Mouse (Mus musculus) adrenal gland, adult 2 months (tissue): Measurements from ENCODE around the gene Serpina1f. TPM values are rescaled to one million over a fixed set of nuclear protein-coding genes. Genes with fewer than 3 reads are reported as not detected.
A peak's percentile ranks its signal among the peaks of the same experiment; 100 is the strongest.
"Not testable (repeated sequence)": the region's sequence is repeated elsewhere in the genome, so short reads cannot be mapped to it uniquely, and the experiment has no call there.

Experiments used
- DNase-seq: peaks from one replicate; pipeline ENCODE4 v3.0.0; 2021
- long read RNA-seq: library from polyadenylated mRNA; stranded (forward); transcript quantifications from one replicate; pipeline ENCODE4 v2.0.0, GENCODE M21; 2021
- polyA plus RNA-seq: library from polyadenylated mRNA; depleted of rRNA; stranded (reverse); fragments of >200 nt; gene quantifications from 2 replicates; pipeline ENCODE4 v1.2.3, GENCODE M21; 2012; rRNA removed
- total RNA-seq, 2 experiments: library from RNA; stranded (reverse); gene quantifications; 2 replicates each; pipeline ENCODE4 v1.2.3; 2021

Gene Serpina1f
- total RNA-seq (not detected), polyA plus RNA-seq (not detected in 2 replicates)
- long read RNA-seq = 0 reads

DNA sequence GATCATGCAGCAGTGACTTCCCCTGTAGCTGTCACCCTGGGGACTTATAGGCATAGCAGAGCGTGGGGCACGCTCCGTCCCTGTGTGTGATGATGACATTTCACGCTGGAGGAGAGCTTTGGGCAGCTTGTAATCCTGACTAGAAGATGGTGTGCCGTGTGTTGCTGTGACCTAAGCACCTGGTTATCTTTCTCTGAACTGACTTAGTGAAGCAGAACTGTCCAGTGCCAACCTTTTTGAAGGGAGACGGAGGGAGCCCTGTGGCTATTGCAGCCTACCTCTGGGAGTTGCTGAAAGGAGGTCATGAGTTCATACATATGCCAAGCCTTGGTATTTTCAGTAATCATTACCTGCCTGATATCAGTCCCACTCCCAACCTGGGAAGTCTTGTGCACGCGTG lies at the start of gene Serpina1f:
Gene Serpina1f (minus strand): TSS at position 101 of the 400 bp plus-strand sequence.
- DNase-seq = no peak

- not testable (repeated sequence) for DNase-seq
Measured at GRCm38 (mm10) chr12:103737791-103738580, 42.7 kb upstream of the Serpina1f start.

DNA sequence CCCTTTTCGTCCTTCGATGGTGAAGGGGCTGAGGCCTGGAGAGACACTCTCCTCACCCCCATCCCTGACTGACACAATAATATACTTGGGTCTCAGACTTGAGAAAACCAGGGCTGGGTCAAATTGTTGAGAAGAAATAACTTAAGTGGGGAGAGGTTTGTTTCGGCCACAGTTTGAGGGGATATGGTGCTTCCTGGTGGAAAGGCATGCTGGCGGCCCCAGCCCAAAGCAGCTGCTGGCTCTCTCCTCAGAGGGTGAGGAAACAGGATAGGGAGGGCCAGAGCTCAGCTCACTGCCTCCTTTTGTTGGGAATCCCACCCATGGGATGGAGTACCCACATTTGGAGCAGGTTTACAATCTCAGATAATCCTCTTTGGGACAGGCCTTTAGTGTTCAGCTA lies 40.2 kb upstream of the Serpina1f start:
- not testable (repeated sequence) for DNase-seq

- not testable (repeated sequence) for DNase-seq
Measured at GRCm38 (mm10) chr12:103735101-103735500, 39.8 kb upstream of the Serpina1f start.

DNA sequence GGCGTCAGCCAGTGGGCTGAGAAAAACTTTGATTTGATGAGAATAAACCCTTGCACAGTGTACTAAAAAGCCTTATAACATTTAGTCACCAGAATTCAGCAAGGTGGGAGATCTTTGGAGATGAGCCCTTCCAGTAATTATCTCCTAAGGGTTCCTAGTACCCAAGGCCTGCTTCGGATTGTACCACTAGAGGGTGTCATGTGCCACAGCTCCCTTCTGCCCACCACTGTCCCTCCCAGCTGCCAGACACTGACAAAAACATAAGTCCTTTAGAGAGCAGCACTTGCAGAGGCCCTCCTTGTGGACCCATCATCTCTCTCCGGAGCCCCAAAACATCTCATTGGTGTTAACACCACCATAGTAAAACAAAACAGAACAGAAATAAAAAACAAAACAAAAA lies 16.2 kb upstream of the Serpina1f start:
- peak; percentile 58 for DNase-seq

DNA sequence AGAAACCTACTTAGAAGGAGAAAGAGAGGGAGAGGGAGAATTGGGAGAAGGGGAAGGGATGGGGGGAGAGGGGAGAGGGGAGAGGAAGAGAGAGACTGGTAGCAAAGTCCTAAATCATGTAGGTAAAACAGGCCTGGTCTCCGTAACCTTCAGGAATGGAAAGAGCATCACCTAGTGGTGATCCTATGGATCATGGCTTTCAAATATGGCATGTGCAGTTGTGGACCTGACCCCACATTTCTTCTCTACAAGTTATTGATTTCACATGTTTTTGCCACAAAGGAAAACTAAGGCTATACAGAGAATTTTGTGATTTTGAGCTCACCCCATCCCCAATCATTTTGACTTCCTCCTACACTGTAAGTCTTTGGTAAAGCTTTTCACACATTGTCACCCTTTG lies 15.1 kb upstream of the Serpina1f start:
- no peak for DNase-seq

GRCm38 (mm10) chr12:103706113-103706512 lies 10.8 kb upstream of the Serpina1f start:
- no peak for DNase-seq

DNA sequence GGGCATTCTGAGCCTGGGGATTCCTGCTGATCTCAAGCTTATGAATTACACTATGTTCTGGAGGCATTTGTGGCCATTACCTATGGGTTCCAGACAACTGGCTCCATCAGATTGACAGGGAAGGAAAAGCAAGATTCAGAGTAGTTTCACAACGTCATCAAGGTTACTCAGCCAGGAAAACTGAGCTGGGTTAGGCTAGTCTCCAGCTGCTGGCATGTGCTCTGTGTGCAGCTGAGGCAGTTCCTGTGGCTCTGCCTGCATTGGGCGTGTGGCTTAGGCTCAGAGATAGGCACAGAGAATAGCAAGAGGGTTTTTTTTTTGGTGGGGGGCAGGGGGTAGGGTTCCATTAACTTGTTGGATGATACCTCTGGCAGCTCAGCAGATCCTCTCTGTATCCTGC lies 10.2 kb upstream of the Serpina1f start:
- DNase-seq = peak; percentile 42

- no peak for DNase-seq
Measured at GRCm38 (mm10) chr12:103700144-103700750, 4.9 kb upstream of the Serpina1f start.

- peak; percentile 31 for DNase-seq
Measured at GRCm38 (mm10) chr12:103688221-103688814, 7.0 kb downstream of the Serpina1f start.

GRCm38 (mm10) chr12:103687021-103687420 lies 8.3 kb downstream of the Serpina1f start:
- DNase-seq = peak; percentile 50

- DNase-seq = no peak
Measured at GRCm38 (mm10) chr12:103686050-103686449, 9.3 kb downstream of the Serpina1f start.

DNA sequence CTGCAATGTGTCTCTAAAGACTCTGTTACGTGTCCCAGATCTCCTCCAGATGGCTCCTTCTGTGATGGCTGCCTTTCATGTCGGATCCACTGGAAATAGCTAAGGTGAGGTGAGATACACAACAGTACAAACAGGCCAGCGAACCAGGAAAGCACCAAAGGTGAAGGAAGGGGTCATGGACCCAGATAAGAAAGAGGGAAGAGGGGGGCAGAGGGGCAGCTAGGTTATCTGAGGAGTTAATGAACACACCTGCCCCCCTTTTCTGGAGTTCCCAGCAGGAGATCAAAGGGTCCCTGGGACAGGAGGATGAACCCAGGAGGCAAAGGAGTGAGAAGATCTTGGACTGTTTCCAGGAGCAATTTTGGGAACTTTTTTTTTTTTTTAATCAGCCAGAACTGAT lies 9.9 kb downstream of the Serpina1f start:
- DNase-seq = no peak

DNA sequence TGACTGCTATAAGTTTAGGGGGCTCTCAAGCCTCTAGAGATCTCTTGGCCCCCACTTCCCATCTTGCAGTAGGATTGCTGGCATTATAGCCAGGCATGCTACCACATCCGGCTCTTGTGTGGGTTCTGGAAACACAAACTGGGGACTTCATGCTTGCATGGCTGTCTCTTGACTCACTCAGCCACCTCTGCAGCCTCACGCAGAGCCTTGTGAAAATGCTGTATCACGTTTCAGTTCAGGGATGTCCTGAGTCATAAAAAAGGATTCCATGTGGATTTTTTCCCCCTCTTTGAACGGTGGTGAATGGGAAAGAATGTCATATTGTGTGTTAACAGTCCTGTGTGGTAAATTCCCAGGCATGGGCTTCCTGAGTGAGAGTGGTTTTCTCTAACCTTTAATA lies 11.6 kb downstream of the Serpina1f start:
- no peak for DNase-seq

DNA sequence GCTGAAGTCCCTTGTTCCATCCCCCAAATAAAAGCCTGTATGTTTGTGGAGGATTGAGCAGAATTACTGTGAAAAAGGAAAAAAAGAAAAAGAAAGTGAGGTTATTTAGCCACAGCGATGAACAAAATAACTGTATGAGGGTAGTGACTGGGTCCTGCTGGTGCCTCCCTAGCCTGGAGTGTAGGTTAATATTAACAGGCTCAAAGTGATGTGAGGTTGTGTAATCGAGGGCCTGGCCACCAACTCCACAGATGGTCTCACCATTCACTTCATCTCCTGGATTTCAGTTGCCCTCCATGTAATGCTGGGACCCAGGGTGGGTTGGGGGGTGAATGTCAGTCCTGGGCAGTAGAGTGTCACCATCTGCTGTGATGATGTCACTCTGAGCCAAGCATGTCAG lies 13.6 kb downstream of the Serpina1f start:
- DNase-seq = no peak

GRCm38 (mm10) chr12:103681169-103681568 lies 14.2 kb downstream of the Serpina1f start:
- no peak for DNase-seq

DNA sequence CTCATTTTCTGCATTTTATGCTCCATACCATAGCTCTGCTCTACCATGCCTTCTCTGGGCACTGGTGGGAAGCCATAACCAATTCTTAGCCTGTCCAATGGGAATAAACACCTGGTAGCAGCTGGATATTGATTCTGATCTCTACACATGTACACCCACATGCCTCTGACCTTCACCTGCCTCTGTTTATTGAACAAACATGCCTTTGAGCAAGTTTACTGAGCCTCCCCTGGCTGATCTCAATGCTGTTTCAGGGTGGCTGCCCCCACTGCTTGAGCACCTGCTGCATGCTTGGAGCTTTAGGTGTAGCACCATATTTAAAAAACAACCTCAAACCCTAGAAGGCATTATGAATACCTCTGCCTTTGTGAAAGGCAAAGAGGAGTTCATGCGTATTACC lies 15.5 kb downstream of the Serpina1f start:
- not testable (repeated sequence) for DNase-seq

- DNase-seq = no peak
Measured at GRCm38 (mm10) chr12:103676039-103676438, 19.3 kb downstream of the Serpina1f start, which contains the start of gene Serpina16. TSS of gene Serpina16 (minus strand) at chr12:103676139.

DNA sequence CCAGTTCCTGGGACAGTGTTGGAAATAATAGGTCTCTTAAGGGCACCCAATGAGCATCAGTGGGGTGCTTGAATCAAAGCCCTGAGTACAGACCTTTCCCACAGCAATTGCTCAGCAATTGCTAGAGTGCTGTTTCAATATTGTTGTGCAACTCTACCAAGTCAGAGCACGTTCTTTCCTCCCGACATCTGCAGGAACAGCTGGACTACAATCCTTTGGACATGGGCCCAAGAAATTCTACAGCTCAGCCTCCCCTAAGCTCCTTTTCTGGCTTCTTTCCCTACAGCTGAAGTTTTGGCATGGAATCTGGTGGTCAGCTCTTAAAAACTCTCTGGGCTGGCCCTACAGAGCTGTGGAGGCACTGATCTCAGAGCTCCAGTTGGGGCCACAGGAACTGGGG lies 22.1 kb downstream of the Serpina1f start:
- no peak for DNase-seq

GRCm38 (mm10) chr12:103671483-103671882 lies 23.8 kb downstream of the Serpina1f start:
- DNase-seq = no peak

- no peak for DNase-seq
Measured at GRCm38 (mm10) chr12:103670964-103671363, 24.4 kb downstream of the Serpina1f start.

GRCm38 (mm10) chr12:103670344-103670743 lies 25.0 kb downstream of the Serpina1f start:
- no peak for DNase-seq

DNA sequence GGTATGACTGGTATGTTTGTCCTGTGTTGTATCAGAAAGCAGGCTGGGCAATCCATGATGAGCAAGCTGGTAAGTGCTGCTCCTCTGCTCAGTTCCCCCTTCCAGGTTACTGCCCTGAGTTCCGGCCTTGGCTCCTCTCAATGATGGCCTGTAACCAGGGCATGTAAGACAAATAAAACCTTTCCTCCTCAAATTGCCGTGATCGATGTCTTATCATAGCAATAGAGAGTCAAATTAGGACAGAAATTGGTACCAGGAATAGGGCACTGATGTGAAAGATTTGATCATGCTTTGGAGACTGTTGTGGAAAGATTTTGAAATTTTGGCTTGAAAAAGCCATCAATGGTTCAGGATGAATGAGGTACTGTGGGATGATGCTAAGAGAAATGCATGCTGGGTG lies 30.0 kb downstream of the Serpina1f start:
- DNase-seq = no peak
